Mouse (Mus musculus) small intestine, adult 2 months (tissue): ENCODE results near the gene Lin7b.

Experiments
- CTCF ChIP-seq: fragments of 200-500 bp; IDR thresholded peaks from 2 replicates; pipeline ENCODE4 v1.5.1; 2012; ENCODE audit warnings: low read depth, mild to moderate bottlenecking, control low read depth, inconsistent platforms, low read length, moderate library complexity, mixed read lengths; ENCODE audit not compliant: insufficient replicate concordance, insufficient read length; ENCODE audit errors: extremely low read depth
- POLR2A ChIP-seq: fragments of 200-500 bp; IDR thresholded peaks from 2 replicates; pipeline ENCODE4 v1.6.1; 2012; ENCODE audit warnings: low read depth, mild to moderate bottlenecking, control low read depth, inconsistent platforms, low read length, moderate library complexity

GRCm38 (mm10) chr7:45346905-45347304 is 23.5 kb downstream of the Lin7b start:
- TF ChIP-seq CTCF (no peak), POLR2A (no peak)
